Mouse (Mus musculus): ENCODE measurements around the gene Col4a2. TPM values are rescaled to one million over a fixed set of nuclear protein-coding genes. Genes with fewer than 3 reads are reported as not detected.

Gene Col4a2
- polyA plus RNA-seq, 1 experiment from 2014 or later = 44.5 TPM

DNA sequence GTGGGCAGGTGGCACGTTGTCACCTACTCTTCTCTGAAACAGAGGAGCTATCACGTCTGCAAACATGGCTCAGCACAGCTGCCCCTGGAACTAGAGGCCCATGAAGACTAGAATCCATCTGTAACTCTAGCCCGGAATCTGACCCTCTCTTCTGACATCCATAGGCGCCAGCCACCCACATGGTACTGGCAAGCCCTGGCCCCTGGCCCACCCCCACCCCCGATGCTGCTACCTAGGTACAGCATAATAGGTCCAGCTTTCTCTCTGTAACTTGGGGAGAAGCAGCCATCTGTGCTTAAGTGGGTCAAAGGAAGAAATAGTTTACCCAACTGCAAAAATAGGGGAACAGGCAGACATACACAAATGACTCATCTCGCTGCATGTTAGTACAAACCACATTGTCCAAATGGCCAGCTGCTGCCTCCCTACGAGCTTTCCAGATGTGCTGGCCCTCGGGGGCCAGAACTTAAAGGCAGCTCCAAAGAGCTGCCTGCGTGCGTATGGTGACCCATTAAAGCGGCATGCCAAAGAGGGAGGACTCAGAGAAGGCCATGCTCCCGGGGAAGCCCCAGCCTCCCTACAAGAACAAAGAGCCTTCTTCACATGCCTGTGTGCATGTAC is 99.0 kb downstream of the Col4a2 start:
- H3K27me3 ChIP-seq (replicated peaks; ENCODE audit: control insufficient read depth, insufficient read depth, low read length) = no peaks in the 10 kb centered on the region
- H3K4me1 ChIP-seq (replicated peaks; ENCODE audit: control insufficient read depth, insufficient read depth, low read length) = no peaks in the 10 kb centered on the region
- peak; percentile 41; the same call in 1 of the 2 replicates for ATAC-seq
- no peak overlapping the region for H3K4me2 ChIP-seq (replicated peaks; ENCODE audit: low read depth)
- peak overlapping the region; percentile 66 for H3K27ac ChIP-seq (ENCODE audit: low read depth, low read length)
- 58% methylated on average over 12 of the region's 12 CpGs for WGBS
- H3K36me3 ChIP-seq (ENCODE audit: control insufficient read depth, insufficient read depth) = peaks cover 5% of the 10 kb centered on the region; the same call in 1 of the 2 replicates
- H3K4me3 ChIP-seq (ENCODE audit: low read depth, low read length) = no peak overlapping the region
- TF ChIP-seq CTCF (IDR thresholded peaks at IDR 0.05; ENCODE audit: low read depth) = no peak
- H3K9ac ChIP-seq (ENCODE audit: low read depth, low read length) = no peak overlapping the region
- no peaks in the 10 kb centered on the region for H3K9me3 ChIP-seq (ENCODE audit: control insufficient read depth)

DNA sequence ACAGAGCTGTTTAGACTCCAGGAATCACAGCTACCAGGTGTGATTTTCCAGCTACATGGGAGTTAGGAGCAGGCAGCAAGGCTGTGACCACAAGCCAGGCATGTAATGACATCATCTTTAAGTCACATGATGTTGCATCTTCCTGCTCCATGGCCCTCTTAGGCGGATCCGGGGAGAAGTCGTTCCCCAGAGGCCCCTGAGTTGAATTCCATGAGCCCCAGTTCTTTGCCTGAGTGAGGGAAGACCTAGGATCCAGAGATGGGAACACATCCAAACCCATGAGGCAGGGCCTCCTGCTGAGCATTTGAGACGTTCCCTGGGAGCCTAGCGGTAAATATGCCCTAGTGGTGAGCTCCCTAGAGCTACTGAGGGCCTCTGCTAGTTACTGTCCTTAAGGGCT is 99.8 kb downstream of the Col4a2 start:
- ATAC-seq = no peak
- Histone ChIP-seq H3K27me3 (replicated peaks; ENCODE audit: control insufficient read depth, insufficient read depth, low read length) (no peaks in the 10 kb centered on the region), H3K4me3 (ENCODE audit: low read depth, low read length) (no peak overlapping the region), H3K36me3 (ENCODE audit: control insufficient read depth, insufficient read depth) (peaks cover 5% of the 10 kb centered on the region; the same call in 1 of the 2 replicates), H3K9me3 (ENCODE audit: control insufficient read depth) (no peaks in the 10 kb centered on the region), H3K9ac (ENCODE audit: low read depth, low read length) (no peak overlapping the region), H3K4me1 (replicated peaks; ENCODE audit: control insufficient read depth, insufficient read depth, low read length) (no peaks in the 10 kb centered on the region), H3K4me2 (replicated peaks; ENCODE audit: low read depth) (no peak overlapping the region), H3K27ac (ENCODE audit: low read depth, low read length) (peak overlapping the region; percentile 31)
- TF ChIP-seq CTCF (IDR thresholded peaks at IDR 0.05; ENCODE audit: low read depth) = peak; percentile 37
- 48% methylated on average over 5 of the region's 5 CpGs for whole genome bisulfite sequencing

DNA sequence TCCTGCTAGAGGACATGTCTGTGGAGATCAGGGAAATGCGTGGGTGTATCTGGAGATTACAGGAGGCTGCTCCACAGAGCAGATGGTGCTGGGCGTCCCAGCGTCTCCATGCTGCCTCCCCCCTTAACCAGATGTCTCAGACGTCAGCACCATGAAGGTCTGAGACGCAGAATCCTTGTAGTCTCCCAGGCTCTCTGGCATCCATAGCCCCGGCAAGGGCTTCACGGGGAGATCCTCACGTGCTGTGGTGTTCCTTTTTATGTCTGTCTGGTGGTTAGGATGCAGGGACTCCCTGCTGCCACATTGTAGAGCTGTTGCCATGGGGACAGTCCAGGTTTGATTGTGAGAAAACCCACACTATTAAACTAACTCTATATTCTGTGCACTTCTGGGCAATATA is 101.7 kb downstream of the Col4a2 start:
- H3K4me1 ChIP-seq (replicated peaks; ENCODE audit: control insufficient read depth, insufficient read depth, low read length) = no peaks in the 10 kb centered on the region
- no peaks in the 10 kb centered on the region for H3K27me3 ChIP-seq (replicated peaks; ENCODE audit: control insufficient read depth, insufficient read depth, low read length)
- no peak overlapping the region for H3K4me3 ChIP-seq (ENCODE audit: low read depth, low read length)
- no peak for TF ChIP-seq CTCF (IDR thresholded peaks at IDR 0.05; ENCODE audit: low read depth)
- no peak overlapping the region for H3K9ac ChIP-seq (ENCODE audit: low read depth, low read length)
- no peak overlapping the region for H3K4me2 ChIP-seq (replicated peaks; ENCODE audit: low read depth)
- no peak for ATAC-seq
- H3K27ac ChIP-seq (ENCODE audit: low read depth, low read length) = no peak overlapping the region
- 74% methylated on average over 8 of the region's 8 CpGs for WGBS
- peaks cover 5% of the 10 kb centered on the region; the same call in 1 of the 2 replicates for H3K36me3 ChIP-seq (ENCODE audit: control insufficient read depth, insufficient read depth)
- H3K9me3 ChIP-seq (ENCODE audit: control insufficient read depth) = no peaks in the 10 kb centered on the region

DNA sequence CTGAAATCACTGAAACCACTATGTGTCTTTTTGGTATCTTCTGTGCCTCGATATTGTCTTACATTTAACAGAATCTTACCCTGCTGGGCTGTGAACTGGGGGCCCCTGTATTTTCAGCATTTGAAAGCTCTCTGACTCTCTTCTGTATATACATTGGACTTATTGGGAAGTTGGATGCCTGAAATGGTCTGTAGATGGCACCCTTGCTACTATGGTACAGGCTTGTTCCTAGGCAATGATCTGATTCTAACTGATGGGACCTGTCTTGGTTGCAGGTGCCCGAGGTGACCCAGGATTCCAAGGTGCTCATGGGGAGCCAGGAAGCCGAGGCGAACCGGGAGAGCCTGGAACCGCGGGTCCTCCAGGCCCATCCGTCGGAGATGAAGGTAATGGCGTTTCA is 102.5 kb downstream of the Col4a2 start:
- no peak for ATAC-seq

DNA sequence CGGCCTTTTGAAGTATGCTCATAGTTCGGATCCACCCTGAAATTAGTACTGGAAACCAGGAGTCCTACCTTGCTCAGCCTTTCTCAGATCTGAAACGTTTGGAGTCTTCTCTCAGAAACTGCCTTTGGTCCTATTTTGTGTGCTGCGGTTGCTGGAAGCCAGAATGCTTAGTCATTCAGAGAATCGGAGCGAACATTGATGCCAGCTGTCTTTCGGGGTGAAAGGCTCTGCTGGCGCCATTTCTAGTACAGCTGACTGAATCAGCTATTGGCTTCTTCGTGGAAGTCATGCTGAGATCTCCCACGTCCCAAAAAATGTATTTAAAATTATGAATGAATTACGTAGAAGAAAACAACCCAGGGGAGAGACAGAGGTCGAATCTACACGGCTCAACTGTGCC is 105.2 kb downstream of the Col4a2 start:
- H3K4me2 ChIP-seq (replicated peaks; ENCODE audit: low read depth) = no peak overlapping the region
- 81% methylated on average over 13 of the region's 13 CpGs for WGBS
- H3K9ac ChIP-seq (ENCODE audit: low read depth, low read length) = no peak overlapping the region
- H3K36me3 ChIP-seq (ENCODE audit: control insufficient read depth, insufficient read depth) = peaks cover 5% of the 10 kb centered on the region; the same call in 1 of the 2 replicates
- no peak for TF ChIP-seq CTCF (IDR thresholded peaks at IDR 0.05; ENCODE audit: low read depth)
- no peaks in the 10 kb centered on the region for H3K4me1 ChIP-seq (replicated peaks; ENCODE audit: control insufficient read depth, insufficient read depth, low read length)
- no peaks in the 10 kb centered on the region for H3K9me3 ChIP-seq (ENCODE audit: control insufficient read depth)
- H3K27me3 ChIP-seq (replicated peaks; ENCODE audit: control insufficient read depth, insufficient read depth, low read length) = no peaks in the 10 kb centered on the region
- ATAC-seq = no peak
- no peak overlapping the region for H3K4me3 ChIP-seq (ENCODE audit: low read depth, low read length)
- no peak overlapping the region for H3K27ac ChIP-seq (ENCODE audit: low read depth, low read length)

More for the DNA sequence above, 102.5 kb downstream of the Col4a2 start:
- H3K4me1 ChIP-seq (replicated peaks; ENCODE audit: control insufficient read depth, insufficient read depth, low read length) = no peaks in the 10 kb centered on the region
- no peaks in the 10 kb centered on the region for H3K27me3 ChIP-seq (replicated peaks; ENCODE audit: control insufficient read depth, insufficient read depth, low read length)
- WGBS = 85% methylated on average over 10 of the region's 10 CpGs
- no peaks in the 10 kb centered on the region for H3K9me3 ChIP-seq (ENCODE audit: control insufficient read depth)
- no peak overlapping the region for H3K27ac ChIP-seq (ENCODE audit: low read depth, low read length)
- H3K4me2 ChIP-seq (replicated peaks; ENCODE audit: low read depth) = no peak overlapping the region
- H3K36me3 ChIP-seq (ENCODE audit: control insufficient read depth, insufficient read depth) = peaks cover 5% of the 10 kb centered on the region; the same call in 1 of the 2 replicates
- TF ChIP-seq CTCF (IDR thresholded peaks at IDR 0.05; ENCODE audit: low read depth) = peak; percentile 55
- H3K4me3 ChIP-seq (ENCODE audit: low read depth, low read length) = no peak overlapping the region
- no peak overlapping the region for H3K9ac ChIP-seq (ENCODE audit: low read depth, low read length)

DNA sequence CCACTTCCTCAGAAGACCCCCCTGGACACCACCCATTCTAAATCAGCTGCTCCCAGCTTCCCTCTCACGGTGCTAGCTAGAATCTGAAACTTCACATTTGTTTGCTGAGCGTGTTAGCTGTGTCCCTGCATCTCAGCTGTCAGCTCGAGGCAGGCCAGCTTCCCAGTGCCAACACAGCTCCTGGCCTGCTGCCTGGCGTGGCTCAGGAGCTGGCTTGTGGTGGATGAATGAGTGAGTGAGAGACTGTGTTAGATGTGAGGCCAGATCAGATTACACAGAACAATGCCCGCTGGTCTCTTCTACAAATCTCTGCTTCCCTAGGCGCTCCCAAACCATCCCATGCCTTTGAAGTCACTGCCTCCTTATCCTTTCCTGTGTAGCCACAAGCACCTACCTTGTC is 106.6 kb downstream of the Col4a2 start:
- Histone ChIP-seq H3K9me3 (ENCODE audit: control insufficient read depth) (no peaks in the 10 kb centered on the region), H3K4me3 (ENCODE audit: low read depth, low read length) (no peak overlapping the region), H3K4me1 (replicated peaks; ENCODE audit: control insufficient read depth, insufficient read depth, low read length) (no peaks in the 10 kb centered on the region), H3K27me3 (replicated peaks; ENCODE audit: control insufficient read depth, insufficient read depth, low read length) (no peaks in the 10 kb centered on the region), H3K27ac (ENCODE audit: low read depth, low read length) (no peak overlapping the region), H3K9ac (ENCODE audit: low read depth, low read length) (no peak overlapping the region), H3K4me2 (replicated peaks; ENCODE audit: low read depth) (no peak overlapping the region), H3K36me3 (ENCODE audit: control insufficient read depth, insufficient read depth) (peaks cover 11% of the 10 kb centered on the region; the same call in 1 of the 2 replicates)
- WGBS = 41% methylated on average over 6 of the region's 6 CpGs
- ATAC-seq = no peak
- TF ChIP-seq CTCF (IDR thresholded peaks at IDR 0.05; ENCODE audit: low read depth) = no peak
